Mouse (Mus musculus): ENCODE measurements around the gene Gpbp1.

Gene Gpbp1

GRCm38 (mm10) chr13:111494330-111495029 is 4.6 kb upstream of the Gpbp1 start:
- Histone ChIP-seq H3K36me3 (ENCODE audit: control insufficient read depth, insufficient read depth, low read length, poor library complexity, severe bottlenecking) (no peaks in the 10 kb centered on the region), H3K27me3 (ENCODE audit: control insufficient read depth, insufficient read depth, low read length, poor library complexity, severe bottlenecking) (no peaks in the 10 kb centered on the region)
- DNase-seq (ENCODE audit: low read depth, low spot score): no peak

DNA sequence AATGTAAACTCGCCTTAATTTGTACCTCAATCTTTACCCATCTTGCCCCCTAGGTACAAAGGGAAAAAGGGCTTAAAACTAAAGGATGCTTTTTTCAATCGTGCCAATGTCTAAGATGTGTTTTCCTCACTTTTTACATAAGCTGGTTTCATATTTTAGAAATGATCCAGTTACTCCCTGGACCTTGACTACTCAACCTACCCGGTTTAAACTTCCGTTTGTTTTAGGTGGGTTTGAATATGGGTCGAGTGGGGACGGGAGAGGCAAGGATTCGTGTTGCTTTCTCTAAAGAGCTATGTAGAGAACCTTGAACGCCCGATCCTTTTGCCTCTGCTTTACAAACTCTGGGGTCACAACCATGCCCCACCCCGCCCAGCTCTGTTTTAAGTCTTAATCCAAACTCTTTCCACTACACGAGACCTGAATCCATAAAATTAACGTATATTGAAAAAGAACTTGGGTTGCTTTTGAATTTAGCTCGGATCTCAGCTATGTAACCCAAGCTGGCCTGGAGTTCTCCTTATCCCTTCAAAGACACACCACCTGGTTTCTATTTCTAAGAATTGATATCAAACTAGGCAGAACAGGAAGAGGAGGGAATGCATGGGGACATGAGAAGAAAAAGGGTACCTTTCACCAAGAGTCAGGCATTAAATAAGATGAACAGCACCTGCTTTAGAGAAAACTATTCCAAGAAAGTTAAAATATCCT is 1.3 kb upstream of the Gpbp1 start:
- no peak for DNase-seq (ENCODE audit: low read depth, low spot score)
- no peaks in the 10 kb centered on the region for H3K27me3 ChIP-seq (ENCODE audit: control insufficient read depth, insufficient read depth, low read length, poor library complexity, severe bottlenecking)
- no peaks in the 10 kb centered on the region for H3K36me3 ChIP-seq (ENCODE audit: control insufficient read depth, insufficient read depth, low read length, poor library complexity, severe bottlenecking)

DNA sequence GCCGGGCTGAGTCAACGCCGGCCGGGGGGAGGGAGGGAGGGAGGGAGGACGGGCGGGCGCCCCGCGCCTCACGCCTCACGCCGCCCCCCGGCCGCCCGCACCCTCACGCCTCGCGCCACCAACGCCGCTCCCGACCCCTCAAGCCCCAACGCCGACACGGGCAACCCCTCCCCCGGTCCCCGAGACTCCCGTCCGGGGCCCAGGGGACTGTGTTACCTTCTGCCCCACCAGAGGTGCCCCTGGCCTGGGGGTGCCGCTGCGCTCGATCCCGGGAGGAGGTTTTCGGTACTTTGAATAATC is 459 bp downstream of the Gpbp1 start:
- Histone ChIP-seq H3K27me3 (ENCODE audit: control insufficient read depth, insufficient read depth, low read length, poor library complexity, severe bottlenecking) (no peaks in the 10 kb centered on the region), H3K36me3 (ENCODE audit: control insufficient read depth, insufficient read depth, low read length, poor library complexity, severe bottlenecking) (no peaks in the 10 kb centered on the region)
- DNase-seq (ENCODE audit: low read depth, low spot score): no peak

DNA sequence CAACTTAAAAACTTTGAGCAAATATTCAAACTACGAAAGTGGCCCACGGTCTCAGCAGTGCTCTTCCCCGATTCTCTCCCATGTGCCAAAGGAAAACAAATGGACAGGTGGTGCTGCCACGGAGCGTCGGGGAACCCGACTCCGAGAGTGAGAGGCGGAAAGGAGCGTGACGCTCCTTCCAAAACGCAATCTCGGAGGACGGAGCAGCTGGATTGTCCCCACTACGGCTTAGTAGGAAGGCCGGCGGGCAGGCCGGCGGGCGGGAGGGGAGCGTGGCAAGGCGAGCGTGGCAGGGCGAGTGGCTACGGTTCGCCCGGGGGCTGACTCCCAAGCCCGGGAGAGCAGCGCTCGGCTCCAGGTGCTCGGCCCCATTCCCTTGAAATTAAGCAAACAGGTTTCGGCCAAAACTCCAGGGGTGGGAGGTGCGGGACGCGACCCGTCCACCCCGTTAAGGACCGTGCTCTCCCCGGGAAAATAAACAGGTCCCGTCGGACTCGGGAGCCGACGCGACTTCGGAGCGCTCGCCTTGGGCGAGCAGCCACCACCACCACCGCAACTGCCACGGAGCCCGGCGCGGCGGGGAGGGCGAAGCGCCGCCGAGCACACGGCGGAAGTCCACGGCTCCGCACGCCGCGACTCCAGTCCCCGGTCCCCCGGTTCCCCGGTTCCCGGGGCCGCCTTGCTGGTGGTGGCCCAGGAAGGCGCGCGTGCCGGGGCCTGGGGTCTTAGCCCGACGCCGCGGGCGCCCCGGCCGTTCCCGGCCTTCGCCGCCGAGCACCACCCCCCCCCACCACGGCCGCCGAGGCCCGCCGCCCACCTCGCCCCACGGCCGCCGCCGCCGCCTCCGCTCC is 1.0 kb downstream of the Gpbp1 start:
- peak; percentile 52 for DNase-seq (ENCODE audit: low read depth, low spot score)
- H3K36me3 ChIP-seq (ENCODE audit: control insufficient read depth, insufficient read depth, low read length, poor library complexity, severe bottlenecking): peaks cover 2% of the 10 kb centered on the region; the same call in 1 of the 2 replicates
- no peaks in the 10 kb centered on the region for H3K27me3 ChIP-seq (ENCODE audit: control insufficient read depth, insufficient read depth, low read length, poor library complexity, severe bottlenecking)

- DNase-seq (ENCODE audit: low read depth, low spot score): no peak
- Histone ChIP-seq H3K36me3 (ENCODE audit: control insufficient read depth, insufficient read depth, low read length, poor library complexity, severe bottlenecking) (no peaks in the 10 kb centered on the region), H3K27me3 (ENCODE audit: control insufficient read depth, insufficient read depth, low read length, poor library complexity, severe bottlenecking) (no peaks in the 10 kb centered on the region)
Observed at GRCm38 (mm10) chr13:111477695-111478094, 12.2 kb downstream of the Gpbp1 start.

DNA sequence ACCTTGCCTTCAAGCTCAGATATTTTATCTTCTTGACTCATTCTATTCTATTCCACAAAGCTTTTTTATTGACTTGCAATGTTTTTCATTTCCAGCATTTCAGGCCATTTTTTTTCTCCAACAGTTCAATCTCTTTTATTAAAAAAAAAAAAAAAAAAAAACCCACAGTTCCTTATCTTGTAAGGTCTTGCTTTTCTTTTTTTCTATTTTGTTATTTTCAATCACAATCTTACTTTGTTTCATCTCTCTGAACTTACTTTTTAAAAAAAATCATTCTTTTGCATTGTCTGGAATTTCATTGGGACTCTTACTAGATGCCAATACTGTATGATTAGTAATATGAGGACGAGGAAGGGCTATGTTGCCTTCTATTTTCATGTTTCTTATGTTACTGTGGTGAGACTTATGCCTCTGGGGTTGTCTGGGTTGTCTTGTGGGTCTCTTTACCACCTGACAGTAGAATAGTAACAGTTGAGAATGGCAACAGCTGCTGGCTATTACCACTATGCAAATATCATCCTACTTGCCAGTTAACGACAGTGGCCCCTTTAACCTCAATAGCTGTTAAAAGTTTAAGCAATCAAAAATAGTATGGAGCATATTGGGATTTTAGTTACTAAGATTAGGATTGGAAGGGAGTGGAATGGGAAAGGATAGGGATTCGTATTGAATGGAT is 19.2 kb downstream of the Gpbp1 start:
- Histone ChIP-seq H3K27me3 (ENCODE audit: control insufficient read depth, insufficient read depth, low read length, poor library complexity, severe bottlenecking) (no peaks in the 10 kb centered on the region), H3K36me3 (ENCODE audit: control insufficient read depth, insufficient read depth, low read length, poor library complexity, severe bottlenecking) (peaks cover 4% of the 10 kb centered on the region; the same call in 1 of the 2 replicates)
- peak; percentile 26 for DNase-seq (ENCODE audit: low read depth, low spot score)

DNA sequence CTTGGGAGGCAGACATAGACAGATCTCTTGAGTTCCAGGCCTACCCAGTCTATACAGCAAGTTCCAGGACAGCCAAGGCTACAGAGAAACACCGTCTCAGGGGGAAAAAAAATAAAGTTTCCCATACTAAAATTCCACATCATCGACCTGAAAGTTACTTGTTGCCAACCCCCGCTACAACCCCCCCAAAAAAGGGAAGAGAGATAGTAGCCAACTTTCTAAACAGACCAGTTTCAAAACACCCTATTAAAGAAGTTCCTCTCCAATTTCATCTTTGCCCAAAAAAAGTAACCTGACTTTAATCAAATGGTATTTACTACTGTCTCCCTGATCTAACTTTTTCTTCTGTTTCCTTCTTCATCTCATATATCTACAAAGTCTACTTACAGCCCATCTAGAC is 22.6 kb downstream of the Gpbp1 start:
- no peaks in the 10 kb centered on the region for H3K27me3 ChIP-seq (ENCODE audit: control insufficient read depth, insufficient read depth, low read length, poor library complexity, severe bottlenecking)
- no peak for DNase-seq (ENCODE audit: low read depth, low spot score)
- peaks cover 9% of the 10 kb centered on the region for H3K36me3 ChIP-seq (ENCODE audit: control insufficient read depth, insufficient read depth, low read length, poor library complexity, severe bottlenecking)

- DNase-seq (ENCODE audit: low read depth, low spot score): peak; percentile 89
- Histone ChIP-seq H3K27me3 (ENCODE audit: control insufficient read depth, insufficient read depth, low read length, poor library complexity, severe bottlenecking) (no peaks in the 10 kb centered on the region), H3K36me3 (ENCODE audit: control insufficient read depth, insufficient read depth, low read length, poor library complexity, severe bottlenecking) (peaks cover 9% of the 10 kb centered on the region)
Observed at GRCm38 (mm10) chr13:111461424-111461823, 28.5 kb downstream of the Gpbp1 start.

GRCm38 (mm10) chr13:111456790-111457189 is 33.1 kb downstream of the Gpbp1 start:
- DNase-seq (ENCODE audit: low read depth, low spot score): no peak
- Histone ChIP-seq H3K27me3 (ENCODE audit: control insufficient read depth, insufficient read depth, low read length, poor library complexity, severe bottlenecking) (no peaks in the 10 kb centered on the region), H3K36me3 (ENCODE audit: control insufficient read depth, insufficient read depth, low read length, poor library complexity, severe bottlenecking) (peaks cover 5% of the 10 kb centered on the region; the same call in 1 of the 2 replicates)

GRCm38 (mm10) chr13:111444325-111444724 is 45.6 kb downstream of the Gpbp1 start:
- peaks cover 4% of the 10 kb centered on the region; the same call in 1 of the 2 replicates for H3K36me3 ChIP-seq (ENCODE audit: control insufficient read depth, insufficient read depth, low read length, poor library complexity, severe bottlenecking)
- DNase-seq (ENCODE audit: low read depth, low spot score): no peak
- H3K27me3 ChIP-seq (ENCODE audit: control insufficient read depth, insufficient read depth, low read length, poor library complexity, severe bottlenecking): peaks cover 2% of the 10 kb centered on the region; the same call in 1 of the 2 replicates

GRCm38 (mm10) chr13:111431174-111431573 is 58.7 kb downstream of the Gpbp1 start:
- Histone ChIP-seq H3K27me3 (ENCODE audit: control insufficient read depth, insufficient read depth, low read length, poor library complexity, severe bottlenecking) (no peaks in the 10 kb centered on the region), H3K36me3 (ENCODE audit: control insufficient read depth, insufficient read depth, low read length, poor library complexity, severe bottlenecking) (peaks cover 15% of the 10 kb centered on the region)
- DNase-seq (ENCODE audit: low read depth, low spot score): no peak

GRCm38 (mm10) chr13:111421330-111421729 is 68.6 kb downstream of the Gpbp1 start:
- Histone ChIP-seq H3K27me3 (ENCODE audit: control insufficient read depth, insufficient read depth, low read length, poor library complexity, severe bottlenecking) (no peaks in the 10 kb centered on the region), H3K36me3 (ENCODE audit: control insufficient read depth, insufficient read depth, low read length, poor library complexity, severe bottlenecking) (peaks cover 4% of the 10 kb centered on the region)
- DNase-seq (ENCODE audit: low read depth, low spot score): no peak

GRCm38 (mm10) chr13:111418087-111418486 is 71.8 kb downstream of the Gpbp1 start:
- H3K27me3 ChIP-seq (ENCODE audit: control insufficient read depth, insufficient read depth, low read length, poor library complexity, severe bottlenecking): no peaks in the 10 kb centered on the region
- no peak for DNase-seq (ENCODE audit: low read depth, low spot score)
- no peaks in the 10 kb centered on the region for H3K36me3 ChIP-seq (ENCODE audit: control insufficient read depth, insufficient read depth, low read length, poor library complexity, severe bottlenecking)

GRCm38 (mm10) chr13:111413156-111413555 is 76.8 kb downstream of the Gpbp1 start:
- H3K36me3 ChIP-seq (ENCODE audit: control insufficient read depth, insufficient read depth, low read length, poor library complexity, severe bottlenecking): no peaks in the 10 kb centered on the region
- peak; percentile 79 for DNase-seq (ENCODE audit: low read depth, low spot score)

More at GRCm38 (mm10) chr13:111413156-111413555, 76.8 kb downstream of the Gpbp1 start:
- peaks cover 2% of the 10 kb centered on the region; the same call in 1 of the 2 replicates for H3K27me3 ChIP-seq (ENCODE audit: control insufficient read depth, insufficient read depth, low read length, poor library complexity, severe bottlenecking)

All from splenic B cell, adult 2 months (primary cell).